Mouse (Mus musculus) embryonic facial prominence, embryonic 10.5 days (tissue): ENCODE results near the gene Rhbdl1. TPM values are rescaled to one million over a fixed set of nuclear protein-coding genes. Genes with fewer than 3 reads are reported as not detected.
A peak's percentile ranks its signal among the peaks of the same experiment; 100 is the strongest.

Source experiments
- DNase-seq: peaks from one replicate; pipeline ENCODE4 v3.0.0-alpha.2; 2017; ENCODE audit warnings: low spot score
- H3K27ac ChIP-seq: fragments of 300-500 bp; sonication (generic); replicated peaks from 2 replicates; pipeline ENCODE4 v1.5.1; 2016; ENCODE audit warnings: mild to moderate bottlenecking
- H3K27me3 ChIP-seq: fragments of 300-500 bp; sonication (generic); replicated peaks from 2 replicates; pipeline ENCODE4 v1.6.1; 2016; ENCODE audit warnings: low read depth, mild to moderate bottlenecking; ENCODE audit not compliant: poor library complexity, severe bottlenecking
- H3K36me3 ChIP-seq: fragments of 300-500 bp; sonication (generic); replicated peaks from 2 replicates; pipeline ENCODE4 v1.6.1; 2016; ENCODE audit warnings: mild to moderate bottlenecking, moderate library complexity
- H3K4me1 ChIP-seq: fragments of 300-500 bp; sonication (generic); 2 replicates; pipeline ENCODE4 v1.6.1; 2016
- H3K4me3 ChIP-seq: fragments of 300-500 bp; sonication (generic); 2 replicates; pipeline ENCODE4 v1.5.1; 2016; ENCODE audit warnings: mild to moderate bottlenecking, moderate library complexity
- H3K9me3 ChIP-seq: fragments of 300-500 bp; sonication (generic); 2 replicates; pipeline ENCODE4 v1.6.1; 2016; ENCODE audit warnings: mild to moderate bottlenecking
- WGBS: fragments of 180-500 bp; shearing (Covaris S2); methylation state at CpG from one replicate; pipeline ENCODE4 v1.1.7; 2016; 5-methylcytosine and 5-hydroxymethylcytosine counted together
- polyA plus RNA-seq: library from polyadenylated mRNA; unstranded; fragments of >200 nt; fragmentation: Nextera tagmentation; extraction: Ambion mirVana; gene quantifications from 2 replicates; pipeline ENCODE4 v1.2.1, GENCODE M21; 2016

Gene Rhbdl1
- polyA plus RNA-seq = 1.2 and 1.4 TPM in 2 replicates

- Histone ChIP-seq H3K27me3 (no peaks in the 10 kb centered on the region), H3K36me3 (peaks cover 70% of the 10 kb centered on the region), H3K4me3 (peak within 1 kb of the TSS; percentile 59), H3K9me3 (no peaks in the 10 kb centered on the region), H3K4me1 (peaks cover 52% of the 10 kb centered on the region), H3K27ac (peak within 1 kb of the TSS; percentile 80)
- WGBS = 3% methylated on average over 29 of the region's 29 CpGs
- DNase-seq = peak; percentile 77
Observed at GRCm38 (mm10) chr17:25837076-25837410, at the start of gene Rhbdl1. TSS of gene Rhbdl1 (minus strand) at chr17:25837295.

- H3K36me3 ChIP-seq = peaks cover 77% of the 10 kb centered on the region
- no peak for DNase-seq
- peaks cover 43% of the 10 kb centered on the region for H3K4me1 ChIP-seq
- H3K27ac ChIP-seq = no peak overlapping the region
- no peaks in the 10 kb centered on the region for H3K27me3 ChIP-seq
- H3K9me3 ChIP-seq = no peaks in the 10 kb centered on the region
- no peak overlapping the region for H3K4me3 ChIP-seq
Observed at GRCm38 (mm10) chr17:25886806-25887205, 49.7 kb upstream of the Rhbdl1 start.

- peak; percentile 41 for DNase-seq
- peaks cover 54% of the 10 kb centered on the region for H3K4me1 ChIP-seq
- H3K27me3 ChIP-seq = no peaks in the 10 kb centered on the region
- H3K4me3 ChIP-seq = no peak overlapping the region
- H3K36me3 ChIP-seq = peaks cover 74% of the 10 kb centered on the region
- no peaks in the 10 kb centered on the region for H3K9me3 ChIP-seq
- 45% methylated on average over 4 of the region's 4 CpGs for WGBS
- H3K27ac ChIP-seq = no peak overlapping the region
Observed at GRCm38 (mm10) chr17:25885636-25886035, 48.5 kb upstream of the Rhbdl1 start.

GRCm38 (mm10) chr17:25883824-25884223 lies 46.7 kb upstream of the Rhbdl1 start:
- Histone ChIP-seq H3K9me3 (no peaks in the 10 kb centered on the region), H3K36me3 (peaks cover 70% of the 10 kb centered on the region), H3K27me3 (no peaks in the 10 kb centered on the region), H3K4me1 (peaks cover 73% of the 10 kb centered on the region), H3K27ac (peak overlapping the region; percentile 89; the same call in 1 of the 2 replicates), H3K4me3 (no peak overlapping the region)
- WGBS = 90% methylated on average over 3 of the region's 3 CpGs
- no peak for DNase-seq

- peaks cover 70% of the 10 kb centered on the region for H3K36me3 ChIP-seq
- no peaks in the 10 kb centered on the region for H3K9me3 ChIP-seq
- H3K4me3 ChIP-seq = no peak overlapping the region
- DNase-seq = no peak
- no peaks in the 10 kb centered on the region for H3K27me3 ChIP-seq
- 85% methylated on average over 8 of the region's 8 CpGs for WGBS
- H3K4me1 ChIP-seq = peaks cover 78% of the 10 kb centered on the region
- peak overlapping the region; percentile 89 for H3K27ac ChIP-seq
Observed at GRCm38 (mm10) chr17:25883268-25883667, 46.2 kb upstream of the Rhbdl1 start.

- Histone ChIP-seq H3K4me3 (0 out of 2 replicates have a peak overlapping the region, but pooled peaks have one; percentile 4), H3K4me1 (peaks cover 87% of the 10 kb centered on the region), H3K27ac (peak overlapping the region; percentile 89), H3K9me3 (no peaks in the 10 kb centered on the region), H3K27me3 (no peaks in the 10 kb centered on the region), H3K36me3 (peaks cover 70% of the 10 kb centered on the region)
- peak; percentile 49 for DNase-seq
- 15% methylated on average over 5 of the region's 5 CpGs for WGBS
Observed at GRCm38 (mm10) chr17:25882306-25882705, 45.2 kb upstream of the Rhbdl1 start.

GRCm38 (mm10) chr17:25881691-25882090 lies 44.6 kb upstream of the Rhbdl1 start:
- Histone ChIP-seq H3K9me3 (no peaks in the 10 kb centered on the region), H3K27me3 (no peaks in the 10 kb centered on the region), H3K4me3 (peak overlapping the region; percentile 36), H3K27ac (peak overlapping the region; percentile 89), H3K36me3 (peaks cover 69% of the 10 kb centered on the region), H3K4me1 (peaks cover 93% of the 10 kb centered on the region)
- 10% methylated on average over 4 of the region's 4 CpGs for WGBS
- DNase-seq = peak; percentile 66

GRCm38 (mm10) chr17:25880913-25881641 lies 44.0 kb upstream of the Rhbdl1 start:
- 2% methylated on average over 5 of the region's 5 CpGs for WGBS
- peaks cover 99% of the 10 kb centered on the region for H3K4me1 ChIP-seq
- H3K27ac ChIP-seq = peak overlapping the region; percentile 89
- peak; percentile 79 for DNase-seq
- peak overlapping the region; percentile 36 for H3K4me3 ChIP-seq
- no peaks in the 10 kb centered on the region for H3K27me3 ChIP-seq
- H3K9me3 ChIP-seq = no peaks in the 10 kb centered on the region
- peaks cover 67% of the 10 kb centered on the region for H3K36me3 ChIP-seq

GRCm38 (mm10) chr17:25880196-25880910 lies 43.3 kb upstream of the Rhbdl1 start, which contains the start of gene Wfikkn1:
TSS of gene Wfikkn1 (minus strand) at chr17:25880858.
- no peaks in the 10 kb centered on the region for H3K9me3 ChIP-seq
- WGBS = 23% methylated on average over 5 of the region's 5 CpGs
- peak within 1 kb of the TSS; percentile 89 for H3K27ac ChIP-seq
- peaks cover 97% of the 10 kb centered on the region for H3K4me1 ChIP-seq
- DNase-seq = peak; percentile 58
- H3K4me3 ChIP-seq = peak within 1 kb of the TSS; percentile 36
- H3K27me3 ChIP-seq = no peaks in the 10 kb centered on the region
- H3K36me3 ChIP-seq = peaks cover 65% of the 10 kb centered on the region

- Histone ChIP-seq H3K9me3 (no peaks in the 10 kb centered on the region), H3K27me3 (no peaks in the 10 kb centered on the region), H3K27ac (peak overlapping the region; percentile 89), H3K4me1 (peaks cover 91% of the 10 kb centered on the region), H3K36me3 (peaks cover 59% of the 10 kb centered on the region), H3K4me3 (peak overlapping the region; percentile 36)
- DNase-seq = no peak
- 71% methylated on average over 8 of the region's 8 CpGs for whole genome bisulfite sequencing
Observed at GRCm38 (mm10) chr17:25879750-25880149, 42.7 kb upstream of the Rhbdl1 start.

GRCm38 (mm10) chr17:25879261-25879660 lies 42.2 kb upstream of the Rhbdl1 start:
- Histone ChIP-seq H3K4me1 (peaks cover 88% of the 10 kb centered on the region), H3K27me3 (no peaks in the 10 kb centered on the region), H3K27ac (peak overlapping the region; percentile 89), H3K9me3 (no peaks in the 10 kb centered on the region), H3K36me3 (peaks cover 54% of the 10 kb centered on the region), H3K4me3 (peak overlapping the region; percentile 36)
- WGBS = 49% methylated on average over 4 of the region's 4 CpGs
- peak; percentile 54 for DNase-seq

- H3K27ac ChIP-seq = peak overlapping the region; percentile 89
- H3K27me3 ChIP-seq = no peaks in the 10 kb centered on the region
- peaks cover 49% of the 10 kb centered on the region for H3K36me3 ChIP-seq
- DNase-seq = no peak
- H3K9me3 ChIP-seq = no peaks in the 10 kb centered on the region
- peak overlapping the region; percentile 36 for H3K4me3 ChIP-seq
- H3K4me1 ChIP-seq = peaks cover 88% of the 10 kb centered on the region
- WGBS = 89% methylated on average over 19 of the region's 19 CpGs
Observed at GRCm38 (mm10) chr17:25878611-25879180, 41.6 kb upstream of the Rhbdl1 start.
